Mouse (Mus musculus): Measurements from ENCODE around the gene Ift88. TPM values are rescaled to one million over a fixed set of nuclear protein-coding genes. Genes with fewer than 3 reads are reported as not detected.

Ift88 gene
- polyA plus RNA-seq, 1 experiment from 2014 or later = 13.0 TPM

- Histone ChIP-seq H3K9me3 (ENCODE audit: control insufficient read depth, low read length) (no peaks in the 10 kb centered on the region), H3K27me3 (replicated peaks; ENCODE audit: control insufficient read depth, insufficient read depth, low read length) (peaks cover 4% of the 10 kb centered on the region; the same call in 1 of the 2 replicates), H3K27ac (ENCODE audit: low read depth) (no peak overlapping the region), H3K36me3 (ENCODE audit: control insufficient read depth, insufficient read depth, low read length) (no peaks in the 10 kb centered on the region), H3K4me3 (ENCODE audit: low read depth, low read length) (no peak overlapping the region), H3K4me1 (replicated peaks; ENCODE audit: control insufficient read depth, insufficient read depth, low read length) (peaks cover 17% of the 10 kb centered on the region), H3K4me2 (ENCODE audit: low read length) (no peak overlapping the region), H3K9ac (ENCODE audit: low read length) (no peak overlapping the region)
- no peak for DNase-seq (ENCODE audit: low spot score)
- no peak for ATAC-seq (replicated peaks; ENCODE audit: low FRiP score, low TSS enrichment, low read depth)
- 67% methylated on average over 5 of the region's 5 CpGs for WGBS
Measured at GRCm38 (mm10) chr14:57529786-57530515, 106.1 kb downstream of the Ift88 start.

GRCm38 (mm10) chr14:57532577-57532976 lies 108.7 kb downstream of the Ift88 start:
- Histone ChIP-seq H3K4me3 (ENCODE audit: low read depth, low read length) (no peak overlapping the region), H3K9ac (ENCODE audit: low read length) (no peak overlapping the region), H3K4me2 (ENCODE audit: low read length) (no peak overlapping the region), H3K36me3 (ENCODE audit: control insufficient read depth, insufficient read depth, low read length) (no peaks in the 10 kb centered on the region), H3K9me3 (ENCODE audit: control insufficient read depth, low read length) (no peaks in the 10 kb centered on the region), H3K4me1 (replicated peaks; ENCODE audit: control insufficient read depth, insufficient read depth, low read length) (peaks cover 20% of the 10 kb centered on the region; the same call in 1 of the 2 replicates), H3K27me3 (replicated peaks; ENCODE audit: control insufficient read depth, insufficient read depth, low read length) (no peaks in the 10 kb centered on the region), H3K27ac (ENCODE audit: low read depth) (no peak overlapping the region)
- ATAC-seq (replicated peaks; ENCODE audit: low FRiP score, low TSS enrichment, low read depth) = no peak
- WGBS = 84% methylated on average over 3 of the region's 3 CpGs
- DNase-seq (ENCODE audit: low spot score) = no peak

- DNase-seq (ENCODE audit: low spot score) (peak; percentile 70), ATAC-seq (replicated peaks; ENCODE audit: low FRiP score, low TSS enrichment, low read depth) (no peak)
- Histone ChIP-seq H3K4me2 (ENCODE audit: low read length) (no peak overlapping the region), H3K36me3 (ENCODE audit: control insufficient read depth, insufficient read depth, low read length) (no peaks in the 10 kb centered on the region), H3K4me3 (ENCODE audit: low read depth, low read length) (no peak overlapping the region), H3K9ac (ENCODE audit: low read length) (no peak overlapping the region), H3K9me3 (ENCODE audit: control insufficient read depth, low read length) (no peaks in the 10 kb centered on the region), H3K4me1 (replicated peaks; ENCODE audit: control insufficient read depth, insufficient read depth, low read length) (peaks cover 22% of the 10 kb centered on the region; the same call in 1 of the 2 replicates), H3K27me3 (replicated peaks; ENCODE audit: control insufficient read depth, insufficient read depth, low read length) (no peaks in the 10 kb centered on the region), H3K27ac (ENCODE audit: low read depth) (no peak overlapping the region)
- 42% methylated on average over 3 of the region's 3 CpGs for WGBS
Measured at GRCm38 (mm10) chr14:57533214-57533613, 109.4 kb downstream of the Ift88 start.

- DNase-seq (ENCODE audit: low spot score) (no peak), ATAC-seq (replicated peaks; ENCODE audit: low FRiP score, low TSS enrichment, low read depth) (no peak)
- Histone ChIP-seq H3K4me1 (replicated peaks; ENCODE audit: control insufficient read depth, insufficient read depth, low read length) (peaks cover 22% of the 10 kb centered on the region; the same call in 1 of the 2 replicates), H3K9ac (ENCODE audit: low read length) (no peak overlapping the region), H3K36me3 (ENCODE audit: control insufficient read depth, insufficient read depth, low read length) (no peaks in the 10 kb centered on the region), H3K27me3 (replicated peaks; ENCODE audit: control insufficient read depth, insufficient read depth, low read length) (no peaks in the 10 kb centered on the region), H3K4me3 (ENCODE audit: low read depth, low read length) (no peak overlapping the region), H3K27ac (ENCODE audit: low read depth) (no peak overlapping the region; the same call in 1 of the 2 replicates), H3K9me3 (ENCODE audit: control insufficient read depth, low read length) (no peaks in the 10 kb centered on the region), H3K4me2 (ENCODE audit: low read length) (no peak overlapping the region)
- 28% methylated on average over 11 of the region's 11 CpGs for WGBS
Measured at GRCm38 (mm10) chr14:57533841-57534240, 110.0 kb downstream of the Ift88 start.

- H3K27ac ChIP-seq (ENCODE audit: low read depth) = peak overlapping the region; percentile 68; the same call in 1 of the 2 replicates
- 22% methylated on average over 5 of the region's 5 CpGs for WGBS
- peaks cover 22% of the 10 kb centered on the region; the same call in 1 of the 2 replicates for H3K4me1 ChIP-seq (replicated peaks; ENCODE audit: control insufficient read depth, insufficient read depth, low read length)
- H3K4me3 ChIP-seq (ENCODE audit: low read depth, low read length) = no peak overlapping the region
- H3K27me3 ChIP-seq (replicated peaks; ENCODE audit: control insufficient read depth, insufficient read depth, low read length) = no peaks in the 10 kb centered on the region
- H3K9ac ChIP-seq (ENCODE audit: low read length) = no peak overlapping the region
- ATAC-seq (replicated peaks; ENCODE audit: low FRiP score, low TSS enrichment, low read depth) = no peak
- no peak for DNase-seq (ENCODE audit: low spot score)
- no peaks in the 10 kb centered on the region for H3K36me3 ChIP-seq (ENCODE audit: control insufficient read depth, insufficient read depth, low read length)
- H3K4me2 ChIP-seq (ENCODE audit: low read length) = no peak overlapping the region
- H3K9me3 ChIP-seq (ENCODE audit: control insufficient read depth, low read length) = no peaks in the 10 kb centered on the region
Measured at GRCm38 (mm10) chr14:57534346-57534745, 110.5 kb downstream of the Ift88 start.

GRCm38 (mm10) chr14:57534961-57535360 lies 111.1 kb downstream of the Ift88 start:
- peak overlapping the region; percentile 68 for H3K27ac ChIP-seq (ENCODE audit: low read depth)
- no peaks in the 10 kb centered on the region for H3K27me3 ChIP-seq (replicated peaks; ENCODE audit: control insufficient read depth, insufficient read depth, low read length)
- H3K4me1 ChIP-seq (replicated peaks; ENCODE audit: control insufficient read depth, insufficient read depth, low read length) = peaks cover 22% of the 10 kb centered on the region; the same call in 1 of the 2 replicates
- H3K4me2 ChIP-seq (ENCODE audit: low read length) = no peak overlapping the region
- H3K36me3 ChIP-seq (ENCODE audit: control insufficient read depth, insufficient read depth, low read length) = no peaks in the 10 kb centered on the region
- no peaks in the 10 kb centered on the region for H3K9me3 ChIP-seq (ENCODE audit: control insufficient read depth, low read length)
- no peak overlapping the region for H3K9ac ChIP-seq (ENCODE audit: low read length)
- H3K4me3 ChIP-seq (ENCODE audit: low read depth, low read length) = no peak overlapping the region
- WGBS = 23% methylated on average over 8 of the region's 8 CpGs
- ATAC-seq (replicated peaks; ENCODE audit: low FRiP score, low TSS enrichment, low read depth) (no peak), DNase-seq (ENCODE audit: low spot score) (no peak)

GRCm38 (mm10) chr14:57535646-57536045 lies 111.8 kb downstream of the Ift88 start:
- H3K36me3 ChIP-seq (ENCODE audit: control insufficient read depth, insufficient read depth, low read length) = no peaks in the 10 kb centered on the region
- H3K4me1 ChIP-seq (replicated peaks; ENCODE audit: control insufficient read depth, insufficient read depth, low read length) = peaks cover 22% of the 10 kb centered on the region; the same call in 1 of the 2 replicates
- DNase-seq (ENCODE audit: low spot score) (no peak), ATAC-seq (replicated peaks; ENCODE audit: low FRiP score, low TSS enrichment, low read depth) (no peak)
- H3K9me3 ChIP-seq (ENCODE audit: control insufficient read depth, low read length) = no peaks in the 10 kb centered on the region
- H3K9ac ChIP-seq (ENCODE audit: low read length) = no peak overlapping the region
- peak overlapping the region; percentile 68 for H3K27ac ChIP-seq (ENCODE audit: low read depth)
- H3K4me2 ChIP-seq (ENCODE audit: low read length) = 0 out of 2 replicates have a peak overlapping the region, but pooled peaks have one; percentile 3
- H3K27me3 ChIP-seq (replicated peaks; ENCODE audit: control insufficient read depth, insufficient read depth, low read length) = no peaks in the 10 kb centered on the region
- WGBS = 46% methylated on average over 6 of the region's 6 CpGs
- no peak overlapping the region for H3K4me3 ChIP-seq (ENCODE audit: low read depth, low read length)

- H3K27ac ChIP-seq (ENCODE audit: low read depth) = peak overlapping the region; percentile 80
- no peaks in the 10 kb centered on the region for H3K9me3 ChIP-seq (ENCODE audit: control insufficient read depth, low read length)
- H3K4me2 ChIP-seq (ENCODE audit: low read length) = no peak overlapping the region
- H3K4me1 ChIP-seq (replicated peaks; ENCODE audit: control insufficient read depth, insufficient read depth, low read length) = peaks cover 22% of the 10 kb centered on the region; the same call in 1 of the 2 replicates
- H3K27me3 ChIP-seq (replicated peaks; ENCODE audit: control insufficient read depth, insufficient read depth, low read length) = no peaks in the 10 kb centered on the region
- H3K36me3 ChIP-seq (ENCODE audit: control insufficient read depth, insufficient read depth, low read length) = no peaks in the 10 kb centered on the region
- DNase-seq (ENCODE audit: low spot score) (no peak), ATAC-seq (replicated peaks; ENCODE audit: low FRiP score, low TSS enrichment, low read depth) (no peak)
- H3K9ac ChIP-seq (ENCODE audit: low read length) = no peak overlapping the region
- 57% methylated on average over 9 of the region's 9 CpGs for WGBS
- no peak overlapping the region for H3K4me3 ChIP-seq (ENCODE audit: low read depth, low read length)
Measured at GRCm38 (mm10) chr14:57536820-57537219, 113.0 kb downstream of the Ift88 start.
